Mouse (Mus musculus): ENCODE data around the gene Scoc. TPM values are rescaled to one million over a fixed set of nuclear protein-coding genes. Genes with fewer than 3 reads are reported as not detected.

Gene Scoc
- polyA plus RNA-seq, 1 experiment from 2014 or later: 139 TPM

- Histone ChIP-seq H3K4me1 (replicated peaks; ENCODE audit: insufficient read depth, low read length) (no peaks in the 10 kb centered on the region), H3K4me2 (ENCODE audit: low read length) (no peak overlapping the region), H3K27ac (no peak overlapping the region), H3K27me3 (ENCODE audit: insufficient read depth, low read length) (no peaks in the 10 kb centered on the region), H3K9me3 (replicated peaks; ENCODE audit: low read length) (no peaks in the 10 kb centered on the region), H3K9ac (ENCODE audit: low read depth, low read length) (no peak overlapping the region), H3K36me3 (ENCODE audit: insufficient read depth, low read length) (no peaks in the 10 kb centered on the region), H3K4me3 (replicated peaks; ENCODE audit: low read depth, low read length) (no peak overlapping the region)
- DNase-seq (ENCODE audit: low spot score) (no peak), ATAC-seq (replicated peaks; ENCODE audit: low FRiP score, low read depth) (no peak)
- no peak for TF ChIP-seq CTCF (IDR thresholded peaks at IDR 0.05; ENCODE audit: low read depth)
- 47% methylated on average over 11 of the region's 11 CpGs for WGBS
These were observed 32.0 kb downstream of the Scoc start for GRCm38 (mm10) chr8:83426104-83426759.

- Histone ChIP-seq H3K36me3 (ENCODE audit: insufficient read depth, low read length) (no peaks in the 10 kb centered on the region), H3K27ac (no peak overlapping the region), H3K9me3 (replicated peaks; ENCODE audit: low read length) (no peaks in the 10 kb centered on the region), H3K4me2 (ENCODE audit: low read length) (no peak overlapping the region), H3K9ac (ENCODE audit: low read depth, low read length) (no peak overlapping the region), H3K27me3 (ENCODE audit: insufficient read depth, low read length) (no peaks in the 10 kb centered on the region), H3K4me3 (replicated peaks; ENCODE audit: low read depth, low read length) (no peak overlapping the region), H3K4me1 (replicated peaks; ENCODE audit: insufficient read depth, low read length) (no peaks in the 10 kb centered on the region)
- TF ChIP-seq CTCF (IDR thresholded peaks at IDR 0.05; ENCODE audit: low read depth): no peak
- ATAC-seq (replicated peaks; ENCODE audit: low FRiP score, low read depth) (no peak), DNase-seq (ENCODE audit: low spot score) (no peak)
- 86% methylated on average over 6 of the region's 6 CpGs for WGBS
These were observed 33.0 kb downstream of the Scoc start for GRCm38 (mm10) chr8:83425202-83425601.

- WGBS: 67% methylated on average over 13 of the region's 13 CpGs
- DNase-seq (ENCODE audit: low spot score): no peak
- no peaks in the 10 kb centered on the region for H3K27me3 ChIP-seq (ENCODE audit: insufficient read depth, low read length)
- no peak overlapping the region for H3K4me3 ChIP-seq (replicated peaks; ENCODE audit: low read depth, low read length)
- no peak overlapping the region for H3K27ac ChIP-seq
- ATAC-seq (replicated peaks; ENCODE audit: low FRiP score, low read depth): no peak
- H3K4me1 ChIP-seq (replicated peaks; ENCODE audit: insufficient read depth, low read length): no peaks in the 10 kb centered on the region
- H3K9me3 ChIP-seq (replicated peaks; ENCODE audit: low read length): no peaks in the 10 kb centered on the region
- no peaks in the 10 kb centered on the region for H3K36me3 ChIP-seq (ENCODE audit: insufficient read depth, low read length)
- H3K9ac ChIP-seq (ENCODE audit: low read depth, low read length): no peak overlapping the region
- H3K4me2 ChIP-seq (ENCODE audit: low read length): no peak overlapping the region
- no peak for TF ChIP-seq CTCF (IDR thresholded peaks at IDR 0.05; ENCODE audit: low read depth)
These were observed 35.0 kb downstream of the Scoc start for GRCm38 (mm10) chr8:83423032-83423825.

GRCm38 (mm10) chr8:83421354-83421753 lies 36.8 kb downstream of the Scoc start:
- Histone ChIP-seq H3K9ac (ENCODE audit: low read depth, low read length) (no peak overlapping the region), H3K4me3 (replicated peaks; ENCODE audit: low read depth, low read length) (no peak overlapping the region), H3K27me3 (ENCODE audit: insufficient read depth, low read length) (no peaks in the 10 kb centered on the region), H3K9me3 (replicated peaks; ENCODE audit: low read length) (no peaks in the 10 kb centered on the region), H3K27ac (no peak overlapping the region), H3K4me1 (replicated peaks; ENCODE audit: insufficient read depth, low read length) (no peaks in the 10 kb centered on the region), H3K36me3 (ENCODE audit: insufficient read depth, low read length) (no peaks in the 10 kb centered on the region), H3K4me2 (ENCODE audit: low read length) (no peak overlapping the region)
- DNase-seq (ENCODE audit: low spot score) (no peak), ATAC-seq (replicated peaks; ENCODE audit: low FRiP score, low read depth) (no peak)
- no peak for TF ChIP-seq CTCF (IDR thresholded peaks at IDR 0.05; ENCODE audit: low read depth)
- WGBS: 100% methylated on average over 1 of the region's 1 CpGs

- Histone ChIP-seq H3K9me3 (replicated peaks; ENCODE audit: low read length) (no peaks in the 10 kb centered on the region), H3K4me3 (replicated peaks; ENCODE audit: low read depth, low read length) (no peak overlapping the region), H3K4me1 (replicated peaks; ENCODE audit: insufficient read depth, low read length) (no peaks in the 10 kb centered on the region), H3K9ac (ENCODE audit: low read depth, low read length) (no peak overlapping the region), H3K27me3 (ENCODE audit: insufficient read depth, low read length) (no peaks in the 10 kb centered on the region), H3K36me3 (ENCODE audit: insufficient read depth, low read length) (no peaks in the 10 kb centered on the region), H3K27ac (no peak overlapping the region), H3K4me2 (ENCODE audit: low read length) (no peak overlapping the region)
- TF ChIP-seq CTCF (IDR thresholded peaks at IDR 0.05; ENCODE audit: low read depth): no peak
- ATAC-seq (replicated peaks; ENCODE audit: low FRiP score, low read depth) (no peak), DNase-seq (ENCODE audit: low spot score) (no peak)
- 85% methylated on average over 11 of the region's 11 CpGs for WGBS
These were observed 39.2 kb downstream of the Scoc start for GRCm38 (mm10) chr8:83418805-83419516.

- Histone ChIP-seq H3K27me3 (ENCODE audit: insufficient read depth, low read length) (no peaks in the 10 kb centered on the region), H3K4me3 (replicated peaks; ENCODE audit: low read depth, low read length) (no peak overlapping the region), H3K9ac (ENCODE audit: low read depth, low read length) (no peak overlapping the region), H3K36me3 (ENCODE audit: insufficient read depth, low read length) (no peaks in the 10 kb centered on the region), H3K27ac (no peak overlapping the region), H3K4me1 (replicated peaks; ENCODE audit: insufficient read depth, low read length) (no peaks in the 10 kb centered on the region), H3K4me2 (ENCODE audit: low read length) (no peak overlapping the region), H3K9me3 (replicated peaks; ENCODE audit: low read length) (no peaks in the 10 kb centered on the region)
- WGBS: 85% methylated on average over 6 of the region's 6 CpGs
- no peak for TF ChIP-seq CTCF (IDR thresholded peaks at IDR 0.05; ENCODE audit: low read depth)
- ATAC-seq (replicated peaks; ENCODE audit: low FRiP score, low read depth): no peak
- DNase-seq (ENCODE audit: low spot score): no peak
These were observed 40.2 kb downstream of the Scoc start for GRCm38 (mm10) chr8:83417970-83418369.

Measured in kidney, postnatal 0 days (tissue).